In the genomic region with DNA sequence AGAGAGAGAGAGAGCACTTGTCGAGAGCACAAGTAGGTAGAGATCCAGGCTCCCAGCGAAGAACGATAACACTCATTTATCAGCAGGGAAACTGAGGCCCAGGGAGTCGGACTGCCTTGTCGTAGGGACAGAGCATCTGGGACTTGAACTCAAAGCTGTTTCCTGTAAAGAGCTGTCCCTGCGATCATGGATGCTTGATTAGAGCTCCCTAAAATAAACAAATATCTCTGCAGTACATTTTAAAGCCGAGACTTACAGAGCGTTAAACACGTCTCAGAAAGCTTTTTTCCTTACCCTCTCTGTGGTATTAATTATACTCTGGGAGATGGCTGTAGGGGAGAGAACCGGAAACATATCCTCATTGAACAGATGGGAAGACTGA, we compare ENCODE assay signal across 9 mouse cellular contexts. TPM values are rescaled to one million over a fixed set of nuclear protein-coding genes. Genes with fewer than 3 reads are reported as not detected.
DNase-seq lines count a peak whose midpoint lies in the region; ATAC-seq and TF ChIP-seq lines count a peak whose summit lies in the region.
"Had no signal": no experiment of that assay in that cellular context is flagged by ENCODE, and none has a peak within 500 bp of the region (broad histone marks: within the 10 kb centered on the region; RNA-seq: fewer than 3 reads in every experiment).

No protein-coding gene starts in this region.

- peak overlapping the region; percentile 95 for H3K27ac ChIP-seq in heart, adult 2 months
- no peak overlapping the region for H3K27ac ChIP-seq in forebrain, embryonic 12.5 days
- H3K27ac ChIP-seq in liver, embryonic 13.5 days = peak overlapping the region; percentile 91

- H3K79me2 ChIP-seq in heart, adult 2 months (replicated peaks; ENCODE audit: control insufficient read depth, insufficient read depth, low read length) = peaks cover 2% of the 10 kb centered on the region; the same call in 1 of the 2 replicates

- peak overlapping the region; percentile 86 for H3K4me2 ChIP-seq in forebrain, embryonic 12.5 days
- H3K4me2 ChIP-seq in liver, embryonic 13.5 days = peak overlapping the region; percentile 93

- no peak for TF ChIP-seq POLR2A in heart, adult 2 months (IDR thresholded peaks at IDR 0.05; ENCODE audit: insufficient read depth, low read depth, low read length)

- peaks cover 2% of the 10 kb centered on the region; the same call in 1 of the 2 replicates for H3K36me3 ChIP-seq in heart, adult 2 months (ENCODE audit: control insufficient read depth, insufficient read depth, low read length)
- peaks cover 8% of the 10 kb centered on the region for H3K36me3 ChIP-seq in forebrain, embryonic 12.5 days (replicated peaks)
- H3K36me3 ChIP-seq in liver, embryonic 13.5 days = peaks cover 18% of the 10 kb centered on the region

- peaks cover 8% of the 10 kb centered on the region for H3K4me1 ChIP-seq in heart, adult 2 months (ENCODE audit: control insufficient read depth, insufficient read depth, low read length)
- peaks cover 37% of the 10 kb centered on the region for H3K4me1 ChIP-seq in forebrain, embryonic 12.5 days
- H3K4me1 ChIP-seq in liver, embryonic 13.5 days (replicated peaks) = peaks cover 67% of the 10 kb centered on the region

- H3K9ac ChIP-seq in heart, adult 2 months (ENCODE audit: low read depth, low read length) = peak overlapping the region; percentile 94
- peak overlapping the region; percentile 77; the same call in 1 of the 2 replicates for H3K9ac ChIP-seq in forebrain, embryonic 12.5 days
- peak overlapping the region; percentile 80 for H3K9ac ChIP-seq in liver, embryonic 13.5 days

- no peaks in the 10 kb centered on the region for H3K27me3 ChIP-seq in heart, adult 2 months (ENCODE audit: control insufficient read depth, insufficient read depth, low read length)
- H3K27me3 ChIP-seq in forebrain, embryonic 12.5 days = no peaks in the 10 kb centered on the region
- H3K27me3 ChIP-seq in liver, embryonic 13.5 days = no peaks in the 10 kb centered on the region

- intact Hi-C loops in heart, adult 2 months (cut with DNase I) = no loop called here
- intact Hi-C loops in left cerebral cortex, postnatal 25 days (cut with DNase I) = loop anchor here (2.0 to 5.0 kb wide), 2 partner anchors 67 to 179 kb away; no protein-coding TSS in a partner anchor

- no peak for DNase-seq in heart, adult 2 months
- no peak for DNase-seq in heart, adult 8-10 months (ENCODE audit: low spot score)
- peak; percentile 28 for DNase-seq in 3T3-L1 (ENCODE audit: low read depth, low spot score)
- no peak for DNase-seq in liver, embryonic 13.5 days
- no peak for DNase-seq in adrenal gland, adult 8-10 months
- DNase-seq in left cerebral cortex, postnatal 25 days (ENCODE audit: low spot score in 2 of 2) = no peak
- DNase-seq in frontal cortex, postnatal 36 days (ENCODE audit: low spot score in 2 of 2) = no peak

- H3K9me3 ChIP-seq in forebrain, embryonic 12.5 days = no peaks in the 10 kb centered on the region
- no peaks in the 10 kb centered on the region for H3K9me3 ChIP-seq in liver, embryonic 13.5 days (replicated peaks)

- H3K4me3 ChIP-seq in heart, adult 2 months = peak overlapping the region; percentile 82
- H3K4me3 ChIP-seq in forebrain, embryonic 12.5 days (replicated peaks) = peak overlapping the region; percentile 66
- H3K4me3 ChIP-seq in liver, embryonic 13.5 days (replicated peaks) = peak overlapping the region; percentile 78

- TF ChIP-seq CTCF in heart, adult 2 months (IDR thresholded peaks at IDR 0.05) = no peak

- WGBS in heart, adult 2 months = 9% methylated on average over 10 of the region's 10 CpGs
- WGBS in forebrain, embryonic 12.5 days = 48% methylated on average over 10 of the region's 10 CpGs
- WGBS in liver, embryonic 13.5 days (ENCODE audit: insufficient replicate concordance) = 7% methylated on average over 10 of the region's 10 CpGs

- no peak for TF ChIP-seq EP300 in heart, adult 2 months (IDR thresholded peaks at IDR 0.05; ENCODE audit: insufficient read depth, low read depth, low read length)

- ATAC-seq in forebrain, embryonic 12.5 days (ENCODE audit: low FRiP score) = no peak
- no peak for ATAC-seq in liver, embryonic 13.5 days (ENCODE audit: low read depth)

RNA-seq across cellular contexts. Expression of a gene that starts 0.7 kb away (rescaled TPM):
- 10 to 100 TPM; 43.0 to 43.2 TPM for total RNA-seq in heart, adult 2 months (2021)
- polyA plus RNA-seq in heart, adult 2 months (2012; rRNA removed) = 92.8 and 105 TPM in 2 replicates
- 10 to 100 TPM; 31.8 to 45.5 (median 43.8) TPM for total RNA-seq in heart, adult 8-10 months (2022)
- 68.3 and 73.5 TPM in 2 replicates for polyA plus RNA-seq in forebrain, embryonic 12.5 days (2016; fragmentation: Nextera tagmentation; extraction: Ambion mirVana)
- 44.3 and 48.2 TPM in 2 replicates for polyA plus RNA-seq in liver, embryonic 13.5 days (2015; fragmentation: Nextera tagmentation; extraction: Ambion mirVana)
- total RNA-seq in adrenal gland, adult 8-10 months (2022) = 100 to 1,000 TPM in 2 of 4 experiments, 10 to 100 TPM in 2; 70.6 to 172 (median 113) TPM
- total RNA-seq in left cerebral cortex, postnatal 25 days (2021) = 10 to 100 TPM; 70.5 to 79.1 TPM

RNA-seq across cellular contexts. Expression of a gene that starts 6.3 kb away (rescaled TPM):
- 1 to 10 TPM; 1.1 to 1.7 TPM for total RNA-seq in heart, adult 2 months (2021)
- 5.1 and 15.6 TPM in 2 replicates for polyA plus RNA-seq in heart, adult 2 months (2012; rRNA removed)
- 1 to 10 TPM in 1 of 4 experiments, under 1 TPM in 3; 0.35 to 2.1 (median 0.66) TPM for total RNA-seq in heart, adult 8-10 months (2022)
- polyA plus RNA-seq in forebrain, embryonic 12.5 days (2016; fragmentation: Nextera tagmentation; extraction: Ambion mirVana) = 0.22 TPM in 1 of 2 replicates, not detected in the other
- polyA plus RNA-seq in liver, embryonic 13.5 days (2015; fragmentation: Nextera tagmentation; extraction: Ambion mirVana) = 0.51 and 0.61 TPM in 2 replicates
- total RNA-seq in adrenal gland, adult 8-10 months (2022) = 1 to 10 TPM in 2 of 4 experiments, under 1 TPM in 2; 0.44 to 2.1 (median 1.2) TPM
- total RNA-seq in left cerebral cortex, postnatal 25 days (2021) = under 1 TPM; 0.46 to 0.64 TPM

RNA-seq across cellular contexts. Expression of a gene that starts 19.3 kb away (rescaled TPM):
- 100 to 1,000 TPM; 505 to 584 TPM for total RNA-seq in heart, adult 2 months (2021)
- 243 and 256 TPM in 2 replicates for polyA plus RNA-seq in heart, adult 2 months (2012; rRNA removed)
- total RNA-seq in heart, adult 8-10 months (2022) = 100 to 1,000 TPM; 468 to 567 (median 530) TPM
- 1,399 and 1,518 TPM in 2 replicates for polyA plus RNA-seq in forebrain, embryonic 12.5 days (2016; fragmentation: Nextera tagmentation; extraction: Ambion mirVana)
- polyA plus RNA-seq in liver, embryonic 13.5 days (2015; fragmentation: Nextera tagmentation; extraction: Ambion mirVana) = 1,483 and 1,612 TPM in 2 replicates
- 1,000 to 10,000 TPM in 3 of 4 experiments, 100 to 1,000 TPM in 1; 823 to 1,088 (median 1,017) TPM for total RNA-seq in adrenal gland, adult 8-10 months (2022)
- 100 to 1,000 TPM; 446 to 451 TPM for total RNA-seq in left cerebral cortex, postnatal 25 days (2021)

RNA-seq across cellular contexts. Expression of a gene that starts 33.6 kb away (rescaled TPM):
- total RNA-seq in heart, adult 2 months (2021) = not detected
- not detected in 2 replicates for polyA plus RNA-seq in heart, adult 2 months (2012; rRNA removed)
- not detected for total RNA-seq in heart, adult 8-10 months (2022)
- 0.24 TPM in 1 of 2 replicates, not detected in the other for polyA plus RNA-seq in forebrain, embryonic 12.5 days (2016; fragmentation: Nextera tagmentation; extraction: Ambion mirVana)
- not detected in 2 replicates for polyA plus RNA-seq in liver, embryonic 13.5 days (2015; fragmentation: Nextera tagmentation; extraction: Ambion mirVana)
- not detected for total RNA-seq in adrenal gland, adult 8-10 months (2022)
- not detected for total RNA-seq in left cerebral cortex, postnatal 25 days (2021)
- total RNA-seq: gastrocnemius, adult 18-20 months had no signal

RNA-seq across cellular contexts. Expression of a gene that starts 33.7 kb away (rescaled TPM):
- total RNA-seq in heart, adult 2 months (2021) = not detected
- polyA plus RNA-seq in heart, adult 2 months (2012; rRNA removed) = 0.12 and 0.53 TPM in 2 replicates
- total RNA-seq in heart, adult 8-10 months (2022) = not detected
- polyA plus RNA-seq in forebrain, embryonic 12.5 days (2016; fragmentation: Nextera tagmentation; extraction: Ambion mirVana) = not detected in 2 replicates
- not detected in 2 replicates for polyA plus RNA-seq in liver, embryonic 13.5 days (2015; fragmentation: Nextera tagmentation; extraction: Ambion mirVana)
- total RNA-seq in adrenal gland, adult 8-10 months (2022) = not detected
- not detected for total RNA-seq in left cerebral cortex, postnatal 25 days (2021)
- total RNA-seq: gastrocnemius, adult 18-20 months had no signal
